Mouse (Mus musculus): ENCODE data around the gene Lrrtm3.

GRCm38 (mm10) chr10:64049151-64049550, 40.9 kb downstream of the Lrrtm3 start:
- TF ChIP-seq CTCF (conservative IDR thresholded peaks at IDR 0.05; ENCODE audit: insufficient read depth, insufficient read length, low read depth, low read length) (no peak), POLR2A (IDR thresholded peaks at IDR 0.05; ENCODE audit: low read depth, low read length) (no peak)
